Mouse (Mus musculus) myocyte (in vitro differentiated cells): Measurements from ENCODE around the gene Fam241b. TPM values are rescaled to one million over a fixed set of nuclear protein-coding genes. Genes with fewer than 3 reads are reported as not detected.

Experiments
- H3K27me3 ChIP-seq: one replicate; pipeline ENCODE4 v1.6.1; 2011; ENCODE audit not compliant: control insufficient read depth, insufficient read depth, insufficient read length
- H3K36me3 ChIP-seq: one replicate; pipeline ENCODE4 v1.6.1; 2011; ENCODE audit not compliant: control insufficient read depth, insufficient read depth
- H3K4me2 ChIP-seq: one replicate; pipeline ENCODE4 v1.6.1; 2011; ENCODE audit warnings: low read depth, control low read depth
- H3K4me3 ChIP-seq: one replicate; pipeline ENCODE4 v1.5.1; 2011; ENCODE audit warnings: mild to moderate bottlenecking, control low read depth, moderate library complexity
- H3K79me2 ChIP-seq: one replicate; pipeline ENCODE4 v1.6.1; 2011; ENCODE audit not compliant: control insufficient read depth, insufficient read depth
- H3ac ChIP-seq: one replicate; pipeline ENCODE4 v1.6.1; 2011; ENCODE audit not compliant: control insufficient read depth, insufficient read length
- CEBPB ChIP-seq: IDR thresholded peaks from 2 replicates; pipeline ENCODE4 v1.6.1; 2011; ENCODE audit warnings: mild to moderate bottlenecking, moderate library complexity; ENCODE audit not compliant: poor library complexity, insufficient read depth, severe bottlenecking
- E2F4 ChIP-seq: IDR thresholded peaks from one replicate; pipeline ENCODE4 v1.6.1; 2011; ENCODE audit warnings: mild to moderate bottlenecking, control low read depth, moderate library complexity; ENCODE audit not compliant: insufficient read depth
- MAX ChIP-seq: IDR thresholded peaks from one replicate; pipeline ENCODE4 v1.6.1; 2011; ENCODE audit warnings: low read depth, mild to moderate bottlenecking, control low read depth
- MYOD1 ChIP-seq, 3 experiments: IDR thresholded peaks; one replicate each; pipeline ENCODE4 v1.6.1; 2011; ENCODE audit warnings: control low read depth in 2 of 3, low read depth in 2 of 3, mild to moderate bottlenecking in 2 of 3, moderate library complexity in 1 of 3; ENCODE audit not compliant: insufficient read length in 2 of 3, control insufficient read depth in 1 of 3
- MYOG ChIP-seq, 3 experiments: IDR thresholded peaks; one replicate each; pipeline ENCODE4 v1.6.1; 2011; ENCODE audit warnings: control low read depth in 2 of 3, low read depth in 2 of 3, mild to moderate bottlenecking in 2 of 3; ENCODE audit not compliant: insufficient read length in 2 of 3, control insufficient read depth in 1 of 3, insufficient read depth in 1 of 3
- POLR2A ChIP-seq: IDR thresholded peaks from one replicate; pipeline ENCODE4 v1.6.1; 2011; ENCODE audit warnings: low read depth, mild to moderate bottlenecking, control low read depth, moderate library complexity; ENCODE audit not compliant: insufficient read length
- POLR2AphosphoS2 ChIP-seq: IDR thresholded peaks from one replicate; pipeline ENCODE4 v1.6.1; 2011; ENCODE audit warnings: low read depth, control low read depth; ENCODE audit not compliant: insufficient read length
- REST ChIP-seq: IDR thresholded peaks from one replicate; pipeline ENCODE4 v1.6.1; 2011; ENCODE audit warnings: mild to moderate bottlenecking, control low read depth, moderate library complexity; ENCODE audit not compliant: insufficient read depth, insufficient read length
- SRF ChIP-seq: IDR thresholded peaks from one replicate; pipeline ENCODE4 v1.6.1; 2011; ENCODE audit warnings: low read depth; ENCODE audit not compliant: control insufficient read depth, insufficient read length
- TCF12 ChIP-seq: IDR thresholded peaks from one replicate; pipeline ENCODE4 v1.6.1; 2011; ENCODE audit warnings: mild to moderate bottlenecking, control low read depth; ENCODE audit not compliant: poor library complexity, insufficient read depth, severe bottlenecking
- TCF3 ChIP-seq: IDR thresholded peaks from one replicate; pipeline ENCODE4 v1.6.1; 2011; ENCODE audit warnings: low read depth, control low read depth; ENCODE audit not compliant: insufficient read length
- USF1 ChIP-seq: IDR thresholded peaks from one replicate; pipeline ENCODE4 v1.6.1; 2011; ENCODE audit warnings: low read depth, mild to moderate bottlenecking, control low read depth, moderate library complexity
- polyA plus RNA-seq: library from polyadenylated mRNA; unstranded; fragments of >200 nt; fragmentation: generic; extraction: Trizol; gene quantifications from one replicate; pipeline ENCODE4 v1.2.1, GENCODE M21; 2012; ENCODE audit warnings: missing spikeins

The Fam241b gene
- polyA plus RNA-seq, 1 experiment: 3.3 TPM

- Histone ChIP-seq H3K36me3 (no peaks in the 10 kb centered on the region), H3K79me2 (no peaks in the 10 kb centered on the region), H3ac (no peak overlapping the region), H3K27me3 (no peaks in the 10 kb centered on the region), H3K4me3 (no peak overlapping the region), H3K4me2 (no peak overlapping the region)
- TF ChIP-seq MYOD1 (IDR thresholded peaks at IDR 0.05; ENCODE audit: control insufficient read depth in 1 of 3, insufficient read length in 2 of 3, low read depth in 2 of 3) (no peak), POLR2A (no peak), CEBPB (no peak), USF1 (no peak), SRF (no peak), MAX (no peak), TCF12 (no peak), TCF3 (no peak), E2F4 (no peak), MYOG (IDR thresholded peaks at IDR 0.05; ENCODE audit: control insufficient read depth in 1 of 3, insufficient read depth in 1 of 3, insufficient read length in 2 of 3, low read depth in 2 of 3) (no peak), POLR2AphosphoS2 (no peak)
Observed at GRCm38 (mm10) chr10:62186882-62187281, 43.2 kb upstream of the Fam241b start.

- Histone ChIP-seq H3K4me2 (no peak overlapping the region), H3K36me3 (no peaks in the 10 kb centered on the region), H3K27me3 (no peaks in the 10 kb centered on the region), H3ac (no peak overlapping the region), H3K79me2 (no peaks in the 10 kb centered on the region), H3K4me3 (no peak overlapping the region)
- TF ChIP-seq TCF3: no peak
- no peak for TF ChIP-seq POLR2AphosphoS2
- TF ChIP-seq MAX: no peak
- no peak for TF ChIP-seq E2F4
- no peak for TF ChIP-seq MYOD1 (IDR thresholded peaks at IDR 0.05; ENCODE audit: control insufficient read depth in 1 of 3, insufficient read length in 2 of 3, low read depth in 2 of 3)
- no peak for TF ChIP-seq TCF12
- TF ChIP-seq MYOG (IDR thresholded peaks at IDR 0.05; ENCODE audit: control insufficient read depth in 1 of 3, insufficient read depth in 1 of 3, insufficient read length in 2 of 3, low read depth in 2 of 3): no peak
- no peak for TF ChIP-seq USF1
- TF ChIP-seq CEBPB: no peak
- no peak for TF ChIP-seq POLR2A
- TF ChIP-seq REST: no peak
- no peak for TF ChIP-seq SRF
Observed at GRCm38 (mm10) chr10:62183053-62183452, 39.3 kb upstream of the Fam241b start.

DNA sequence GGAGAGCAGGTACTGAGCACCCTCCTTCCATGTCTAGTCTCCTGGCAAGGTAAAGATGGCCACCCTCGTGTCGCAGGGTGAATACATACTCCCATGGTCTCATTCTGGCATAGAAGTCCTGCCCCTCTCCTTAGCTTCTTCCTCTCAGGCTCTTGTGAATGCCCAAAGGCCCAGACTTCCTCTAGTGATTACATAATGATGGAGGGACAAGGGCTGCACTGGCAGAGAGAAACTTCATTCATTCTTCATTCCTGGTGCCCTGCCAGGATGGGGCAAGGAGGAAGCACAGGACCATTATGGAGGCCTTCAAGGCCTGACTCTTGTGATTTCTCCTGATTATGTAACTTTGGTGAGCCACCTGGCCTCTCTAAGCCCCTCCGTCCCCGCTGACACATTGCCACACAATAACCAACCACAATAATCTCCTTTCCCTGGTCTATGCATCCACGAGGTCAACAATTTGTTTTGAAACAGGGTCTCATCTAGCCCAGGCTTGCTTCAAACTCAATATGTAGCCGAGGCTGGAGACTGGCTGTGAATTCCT is 38.8 kb upstream of the Fam241b start:
- no peak overlapping the region for H3K4me3 ChIP-seq
- no peak for TF ChIP-seq MYOG (IDR thresholded peaks at IDR 0.05; ENCODE audit: control insufficient read depth in 1 of 3, insufficient read depth in 1 of 3, insufficient read length in 2 of 3, low read depth in 2 of 3)
- no peak for TF ChIP-seq REST
- TF ChIP-seq E2F4: no peak
- TF ChIP-seq CEBPB: no peak
- TF ChIP-seq MYOD1 (IDR thresholded peaks at IDR 0.05; ENCODE audit: control insufficient read depth in 1 of 3, insufficient read length in 2 of 3, low read depth in 2 of 3): no peak
- TF ChIP-seq SRF: no peak
- TF ChIP-seq TCF3: no peak
- TF ChIP-seq MAX: no peak
- no peak for TF ChIP-seq POLR2A
- TF ChIP-seq TCF12: no peak
- no peak for TF ChIP-seq POLR2AphosphoS2
- no peak for TF ChIP-seq USF1
- H3K27me3 ChIP-seq: no peaks in the 10 kb centered on the region
- H3K4me2 ChIP-seq: no peak overlapping the region
- H3ac ChIP-seq: no peak overlapping the region
- no peaks in the 10 kb centered on the region for H3K79me2 ChIP-seq
- no peaks in the 10 kb centered on the region for H3K36me3 ChIP-seq

- Histone ChIP-seq H3K79me2 (no peaks in the 10 kb centered on the region), H3K4me2 (no peak overlapping the region), H3K4me3 (no peak overlapping the region), H3K36me3 (no peaks in the 10 kb centered on the region), H3K27me3 (no peaks in the 10 kb centered on the region), H3ac (no peak overlapping the region)
- TF ChIP-seq REST (no peak), SRF (no peak), TCF12 (no peak), CEBPB (no peak), POLR2A (no peak), USF1 (peak; percentile 82)
Observed at GRCm38 (mm10) chr10:62181701-62182100, 38.0 kb upstream of the Fam241b start.

DNA sequence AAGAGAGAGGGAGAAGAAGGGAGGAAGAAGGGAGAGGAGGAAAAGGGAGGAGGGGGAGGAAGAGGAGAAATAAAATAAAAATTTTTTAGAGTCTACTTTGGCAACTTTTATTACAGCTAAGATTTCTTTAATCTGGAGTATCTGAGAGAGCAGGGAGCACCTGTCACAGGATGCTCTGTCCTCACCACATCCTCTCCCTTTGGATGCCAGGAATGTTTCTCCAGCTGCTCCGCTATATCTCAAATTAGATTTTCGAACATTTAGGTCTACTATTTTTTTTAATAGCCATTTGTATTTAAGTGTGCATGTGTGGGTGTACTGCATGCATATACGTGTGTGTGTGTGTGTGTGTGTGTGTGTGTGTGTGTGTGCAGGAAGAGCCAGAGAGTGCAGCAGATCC is 36.2 kb upstream of the Fam241b start:
- H3K4me3 ChIP-seq: no peak overlapping the region
- H3K27me3 ChIP-seq: no peaks in the 10 kb centered on the region
- no peak for TF ChIP-seq TCF12
- peak in 1 of 3 experiments; percentile 75 for TF ChIP-seq MYOD1 (IDR thresholded peaks at IDR 0.05; ENCODE audit: control insufficient read depth in 1 of 3, insufficient read length in 2 of 3, low read depth in 2 of 3)
- no peaks in the 10 kb centered on the region for H3K79me2 ChIP-seq
- no peak overlapping the region for H3ac ChIP-seq
- no peak overlapping the region for H3K4me2 ChIP-seq
- H3K36me3 ChIP-seq: no peaks in the 10 kb centered on the region
